Mouse (Mus musculus): ENCODE measurements around the gene Bcl7c.
A peak's percentile ranks its signal among the peaks of the same experiment; 100 is the strongest.
"Not testable (repeated sequence)": the region's sequence is repeated elsewhere in the genome, so short reads cannot be mapped to it uniquely, and the experiment has no call there.

Gene Bcl7c

GRCm38 (mm10) chr7:127716992-127717391 is 8.3 kb upstream of the Bcl7c start:
- peak; percentile 64 for DNase-seq (ENCODE audit: low spot score)

DNA sequence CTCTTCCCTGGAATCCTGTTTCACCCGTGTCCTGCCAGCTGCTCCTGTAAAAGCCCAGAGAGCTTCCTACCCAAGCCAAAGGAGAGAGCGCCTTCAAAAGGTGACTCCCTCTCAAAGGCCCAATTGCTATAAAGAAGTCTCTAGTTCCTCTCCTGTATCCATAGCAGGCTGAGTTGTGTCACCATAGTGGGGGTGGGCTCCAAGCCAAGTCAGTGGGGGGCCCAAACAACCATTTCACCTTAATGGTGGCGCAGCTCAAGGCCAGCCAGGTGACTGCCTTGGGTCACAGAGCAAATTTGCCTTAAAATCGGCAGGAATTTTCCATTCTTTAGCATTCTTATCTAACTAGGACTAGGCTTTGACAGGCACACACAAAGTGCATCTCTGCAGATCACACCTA is 6.1 kb upstream of the Bcl7c start:
- no peak for DNase-seq (ENCODE audit: low spot score)

DNA sequence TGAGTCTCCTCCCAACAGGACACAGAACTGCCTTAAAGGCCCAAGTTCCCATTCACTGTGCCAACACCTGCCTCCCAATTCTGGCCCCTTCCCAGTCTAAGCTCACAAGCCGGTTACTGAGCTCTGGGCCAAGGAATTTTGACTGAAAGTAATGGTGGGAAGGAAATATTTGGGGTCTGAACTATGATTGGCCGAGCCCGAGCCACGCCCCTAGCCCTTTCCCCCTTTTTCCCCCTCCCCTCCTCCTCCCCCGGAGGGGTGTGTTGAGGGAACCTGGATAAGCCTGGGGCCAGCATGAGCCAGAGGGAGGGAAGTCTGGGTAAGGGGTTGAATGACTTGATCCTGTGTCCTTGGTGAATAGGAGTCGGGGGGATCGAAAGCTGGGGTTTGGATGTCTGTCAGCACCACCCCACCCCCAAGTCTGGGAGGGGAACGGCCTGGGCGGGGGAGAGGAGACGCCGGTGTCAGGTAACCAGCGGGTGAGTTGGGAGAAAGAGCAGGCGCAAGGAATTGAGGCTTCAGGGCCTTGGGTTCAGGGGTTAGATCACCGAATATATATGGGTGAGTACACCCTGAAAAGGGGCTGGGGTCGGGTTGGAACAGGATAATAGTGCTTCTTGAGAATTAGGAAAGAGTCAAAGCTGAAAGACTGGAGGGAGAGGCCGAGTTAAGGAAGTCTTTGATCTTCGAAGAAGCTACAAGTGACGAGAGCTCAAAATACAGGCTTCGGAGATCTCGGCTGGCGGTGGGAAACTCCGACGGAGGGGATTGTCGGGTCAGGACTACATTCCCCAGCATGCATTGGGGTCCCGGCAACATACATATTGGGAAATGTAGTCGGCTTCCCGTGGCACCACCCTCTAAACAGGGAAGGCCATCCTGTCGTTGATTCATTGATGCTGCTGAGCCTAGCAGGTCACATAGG is 4.0 kb upstream of the Bcl7c start, which contains the start of gene Ctf1:
Gene Ctf1 (plus strand): TSS at position 276 of the 925 bp plus-strand sequence.
- peak; percentile 67 for DNase-seq (ENCODE audit: low spot score)

DNA sequence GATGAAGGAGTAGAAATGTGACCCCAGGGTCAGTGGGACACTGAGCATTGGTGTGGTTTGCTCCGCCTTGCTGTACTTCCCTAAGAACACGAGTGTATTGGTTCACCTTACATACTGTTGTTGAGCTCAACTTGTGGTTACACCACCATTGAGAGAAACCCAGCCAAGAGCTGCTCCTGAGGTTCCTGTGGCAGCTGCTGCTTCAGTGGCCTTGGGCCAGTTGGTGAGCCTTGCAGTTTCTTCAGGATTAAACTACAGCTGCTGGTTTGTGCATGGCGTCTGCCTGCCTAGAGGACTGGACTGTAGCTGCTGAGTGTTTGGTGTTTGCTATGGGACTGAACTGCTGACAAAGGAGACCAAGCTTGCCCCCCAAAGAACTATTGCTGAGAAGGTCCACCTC is 2.7 kb upstream of the Bcl7c start:
- no peak for DNase-seq (ENCODE audit: low spot score)

- DNase-seq (ENCODE audit: low spot score): no peak
These were observed 2.3 kb upstream of the Bcl7c start for GRCm38 (mm10) chr7:127711031-127711430.

GRCm38 (mm10) chr7:127709261-127709979 is 687 bp upstream of the Bcl7c start:
- no peak for DNase-seq (ENCODE audit: low spot score)

DNA sequence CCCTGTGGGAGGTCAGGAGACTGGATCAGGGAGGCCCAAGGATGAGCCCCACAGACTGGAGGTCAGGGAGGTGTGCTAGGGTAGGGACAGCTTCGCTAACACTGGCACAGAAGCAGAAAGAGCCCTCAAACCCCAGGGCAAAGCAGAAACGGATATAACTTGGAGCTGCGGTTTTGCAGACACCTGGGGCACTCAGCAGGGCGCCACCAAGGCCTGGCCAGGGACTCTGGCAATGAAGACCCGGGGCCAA is 851 bp downstream of the Bcl7c start:
- DNase-seq (ENCODE audit: low spot score): no peak

GRCm38 (mm10) chr7:127707045-127707956 is 1.4 kb downstream of the Bcl7c start:
- DNase-seq (ENCODE audit: low spot score): peak; percentile 13

DNA sequence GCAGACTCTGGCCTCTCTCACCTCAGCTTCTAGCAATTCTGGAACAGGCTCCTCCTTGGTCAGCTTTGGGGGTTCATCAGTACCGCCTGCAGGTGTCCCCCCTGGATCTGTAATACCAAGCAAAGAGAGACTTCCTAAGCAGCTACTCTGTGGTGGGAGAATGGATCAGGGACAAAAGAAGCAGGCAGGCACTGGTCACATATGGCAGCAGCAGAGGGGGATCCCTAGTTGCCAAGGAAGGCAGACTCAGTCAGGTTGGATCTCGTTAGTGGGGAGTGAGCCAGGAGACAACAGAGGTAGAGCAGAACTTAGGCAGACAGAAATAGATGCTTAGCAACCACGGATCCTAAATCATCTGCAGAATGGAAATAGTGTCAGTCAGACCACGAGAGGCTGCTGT is 3.0 kb downstream of the Bcl7c start:
- DNase-seq (ENCODE audit: low spot score): no peak

DNA sequence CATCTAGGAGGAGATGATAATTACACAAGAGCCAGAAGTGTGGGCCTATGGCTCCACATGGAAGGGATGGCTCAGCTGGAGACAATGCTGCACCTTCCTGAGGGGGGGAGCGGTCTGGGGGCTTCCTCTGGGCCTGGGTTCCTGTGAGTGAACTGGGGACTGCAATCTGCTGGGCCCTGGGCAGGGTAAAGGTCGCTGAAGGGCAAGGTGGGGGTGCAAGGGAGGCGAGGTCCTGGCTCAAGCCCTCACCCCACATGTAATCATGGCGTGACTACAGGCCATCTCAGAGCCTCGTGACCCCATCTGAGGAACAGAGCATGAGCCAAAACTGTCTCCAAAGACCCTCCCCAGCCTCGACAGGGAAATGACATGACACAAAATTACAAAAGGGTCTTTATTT is 4.1 kb downstream of the Bcl7c start:
- no peak for DNase-seq (ENCODE audit: low spot score)

DNA sequence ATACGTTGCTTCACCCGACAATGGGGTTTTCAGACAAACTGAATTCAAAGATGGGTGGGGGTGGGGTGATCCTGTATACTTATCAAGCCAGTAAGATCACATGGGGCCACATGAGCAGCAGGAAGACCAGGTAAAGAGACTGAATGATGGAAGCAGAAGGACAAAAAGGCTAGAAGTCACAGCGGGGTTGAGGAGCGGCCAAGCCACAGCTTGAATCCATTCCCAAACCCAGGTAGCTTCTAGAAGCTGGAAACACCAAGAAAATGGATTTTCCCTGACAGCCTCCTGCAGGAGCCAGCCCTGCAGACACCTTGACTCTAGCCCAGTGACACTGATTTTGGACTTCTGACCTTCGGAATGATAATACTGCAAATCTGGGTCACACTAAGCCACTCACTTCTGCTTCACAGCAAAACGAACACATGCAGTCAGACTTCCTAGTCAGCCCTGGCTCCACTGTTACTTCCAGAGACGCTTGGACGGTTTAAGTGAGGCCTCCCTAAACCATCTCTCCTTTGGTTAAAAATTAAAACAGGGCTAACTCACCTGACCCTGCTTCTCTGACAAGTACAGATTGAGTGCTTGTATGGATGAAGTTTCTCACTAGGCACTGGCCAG is 5.1 kb downstream of the Bcl7c start:
- DNase-seq (ENCODE audit: low spot score): no peak

GRCm38 (mm10) chr7:127700712-127701331 is 7.9 kb downstream of the Bcl7c start:
- DNase-seq (ENCODE audit: low spot score): no peak

DNA sequence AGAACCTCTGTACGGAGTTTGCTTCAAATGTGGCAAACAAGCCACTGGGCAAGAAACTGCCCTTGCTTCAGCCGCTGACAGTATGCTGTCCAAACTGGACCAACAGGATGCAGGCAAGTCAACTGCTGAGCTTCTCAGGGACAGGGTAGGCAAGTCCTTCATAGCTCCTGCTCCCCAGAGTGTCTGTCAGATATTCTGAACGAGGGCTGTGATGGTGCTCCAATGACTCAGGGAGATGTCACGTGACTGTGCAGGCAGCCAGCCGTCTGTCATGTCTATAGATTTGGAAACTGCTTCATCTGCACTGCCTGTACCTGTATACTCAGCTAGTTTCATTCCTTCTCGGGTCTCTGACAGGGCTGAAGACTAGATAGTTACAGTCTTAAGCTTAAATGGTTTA is 9.7 kb downstream of the Bcl7c start:
- no peak for DNase-seq (ENCODE audit: low spot score)

GRCm38 (mm10) chr7:127693730-127694129 is 15.0 kb downstream of the Bcl7c start:
- DNase-seq (ENCODE audit: low spot score): not testable (repeated sequence)

GRCm38 (mm10) chr7:127693290-127693689 is 15.4 kb downstream of the Bcl7c start:
- no peak for DNase-seq (ENCODE audit: low spot score)

GRCm38 (mm10) chr7:127691221-127691989 is 17.3 kb downstream of the Bcl7c start:
- DNase-seq (ENCODE audit: low spot score): peak; percentile 59

DNA sequence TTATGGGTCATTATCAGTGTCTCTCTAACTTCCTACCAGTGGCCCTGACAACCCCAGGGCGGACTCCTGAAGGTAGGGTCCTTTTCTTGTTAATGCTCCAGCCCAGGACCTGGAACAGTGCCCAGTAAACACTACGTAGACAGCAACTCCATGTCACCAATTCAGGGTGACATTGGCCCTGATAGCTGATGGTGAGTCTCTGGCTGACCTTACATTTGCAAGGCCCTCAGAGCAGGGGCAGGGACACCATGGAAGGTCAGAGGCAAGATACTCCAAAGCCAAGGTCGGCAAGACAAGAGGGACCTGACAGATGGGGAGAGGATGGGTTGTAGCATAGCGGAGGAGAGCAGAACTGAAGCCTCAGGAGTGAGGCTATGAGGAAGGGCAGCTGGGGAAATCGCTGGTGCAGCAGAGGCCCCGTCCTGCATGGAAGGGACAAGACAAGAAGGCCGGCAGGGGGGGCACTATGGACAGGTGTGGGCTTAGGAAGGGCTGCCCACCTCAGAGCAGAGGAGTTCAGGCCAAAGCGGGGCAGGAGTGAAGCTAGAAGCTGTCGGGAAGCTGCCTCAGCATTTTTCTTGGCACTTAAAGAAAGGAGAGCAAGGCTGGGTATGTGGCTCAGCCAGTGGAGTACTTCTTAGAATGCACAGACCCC is 19.0 kb downstream of the Bcl7c start:
- DNase-seq (ENCODE audit: low spot score): no peak

DNA sequence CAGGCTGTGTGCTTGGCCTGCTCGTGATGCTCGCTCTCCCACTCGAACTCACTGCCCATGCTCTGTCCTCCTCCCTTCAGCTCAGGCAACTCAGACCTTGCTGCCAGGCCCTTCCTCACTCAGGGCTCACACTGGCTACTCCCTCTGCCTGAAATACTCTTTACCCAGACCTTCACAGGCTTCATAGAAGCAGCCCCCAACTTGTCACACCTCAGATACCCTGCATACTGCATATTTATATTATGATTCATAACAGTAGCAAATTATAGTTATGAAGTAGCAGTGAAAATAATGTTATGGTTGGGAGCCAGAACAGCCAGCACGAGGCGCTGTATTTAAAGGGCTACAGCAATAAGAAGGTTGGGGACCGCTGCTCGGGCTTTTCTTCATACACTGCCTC is 19.8 kb downstream of the Bcl7c start:
- DNase-seq (ENCODE audit: low spot score): no peak

DNA sequence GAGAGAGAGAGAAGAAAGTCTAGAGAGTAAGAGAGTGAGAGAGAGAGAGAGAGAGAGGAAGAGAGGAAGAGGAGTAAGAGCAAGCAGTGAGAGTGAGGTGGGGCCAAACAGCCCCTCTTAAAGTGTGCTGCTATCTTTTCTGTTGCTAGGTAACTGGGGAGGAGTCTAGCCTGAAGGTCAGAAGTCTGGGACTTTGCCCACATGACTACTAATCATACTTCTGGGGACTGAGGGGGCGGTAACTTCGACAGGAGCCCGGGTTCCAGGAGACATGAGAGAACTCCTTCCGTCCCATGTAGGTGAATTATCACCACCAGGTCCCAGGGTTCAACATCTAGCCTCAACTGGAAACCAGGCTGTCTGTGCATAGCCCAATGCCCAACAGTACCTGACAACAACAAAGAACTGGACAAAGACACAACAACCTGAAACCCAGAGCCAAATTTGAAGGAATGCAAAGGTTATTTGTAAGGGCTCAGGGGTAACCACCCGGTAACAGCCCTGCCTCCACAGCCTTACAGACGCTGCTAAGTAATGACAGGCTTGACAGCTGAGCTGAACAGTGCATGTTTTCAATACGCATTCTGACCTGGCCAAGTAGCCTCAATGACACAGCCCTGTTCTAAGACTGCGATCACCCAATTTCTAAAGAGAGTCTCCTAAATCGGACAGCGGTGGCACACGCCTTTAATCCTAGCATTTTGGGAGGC is 21.8 kb downstream of the Bcl7c start:
- DNase-seq (ENCODE audit: low spot score): no peak

Data from ovary, postnatal 14 days (tissue).